Mouse (Mus musculus) liver, embryonic 11.5 days (tissue): Measurements from ENCODE around the gene Bend5. TPM values are rescaled to one million over a fixed set of nuclear protein-coding genes. Genes with fewer than 3 reads are reported as not detected.

Experiments used
- ATAC-seq: fragments of 200-750 bp; cut with Nextera tagmentation; replicated peaks from 2 replicates; pipeline ENCODE4 v1.8.0; 2017; ENCODE audit warnings: moderate number of reproducible peaks, mild to moderate bottlenecking, moderate TSS enrichment, moderate library complexity; ENCODE audit not compliant: low FRiP score
- DNase-seq: peaks from one replicate; pipeline ENCODE4 v3.0.0-alpha.2; 2017; ENCODE audit warnings: low spot score
- H3K27ac ChIP-seq: fragments of 300-500 bp; sonication (generic); 2 replicates; pipeline ENCODE4 v1.5.1; 2014; ENCODE audit warnings: mild to moderate bottlenecking, low read depth, low read length, control low read depth
- H3K27me3 ChIP-seq: fragments of 300-500 bp; sonication (generic); replicated peaks from 2 replicates; pipeline ENCODE4 v1.6.1; 2014; ENCODE audit warnings: low read length, mixed read lengths; ENCODE audit not compliant: control insufficient read depth, insufficient read depth
- H3K36me3 ChIP-seq: fragments of 300-500 bp; sonication (generic); 2 replicates; pipeline ENCODE4 v1.6.1; 2014; ENCODE audit warnings: mild to moderate bottlenecking, low read length, moderate library complexity, mixed read lengths; ENCODE audit not compliant: control insufficient read depth, insufficient read depth
- H3K4me1 ChIP-seq: fragments of 300-500 bp; sonication (generic); replicated peaks from 2 replicates; pipeline ENCODE4 v1.6.1; 2014; ENCODE audit warnings: low read length, mixed read lengths; ENCODE audit not compliant: control insufficient read depth, insufficient read depth
- H3K4me2 ChIP-seq: fragments of 300-500 bp; sonication (generic); 2 replicates; pipeline ENCODE4 v1.6.1; 2014; ENCODE audit warnings: mild to moderate bottlenecking, control low read depth, moderate library complexity
- H3K4me3 ChIP-seq: fragments of 300-500 bp; sonication (generic); 2 replicates; pipeline ENCODE4 v1.5.1; 2014; ENCODE audit warnings: low read depth, low read length, control low read depth
- H3K9ac ChIP-seq: fragments of 300-500 bp; sonication (generic); 2 replicates; pipeline ENCODE4 v1.6.1; 2014; ENCODE audit warnings: low read depth, low read length, control low read depth
- H3K9me3 ChIP-seq: fragments of 300-500 bp; sonication (generic); 2 replicates; pipeline ENCODE4 v1.6.1; 2016; ENCODE audit warnings: low read length, inconsistent platforms, mixed read lengths; ENCODE audit not compliant: control insufficient read depth
- WGBS: fragments of 180-500 bp; shearing (Covaris S2); extraction: QIAGEN DNeasy Blood & Tissue Kit; methylation state at CpG from one replicate; pipeline ENCODE4 v1.1.7; 2014; 5-methylcytosine and 5-hydroxymethylcytosine counted together
- polyA plus RNA-seq: library from polyadenylated mRNA; unstranded; fragments of >200 nt; fragmentation: Nextera tagmentation; extraction: Ambion mirVana; gene quantifications from 2 replicates; pipeline ENCODE4 v1.2.1, GENCODE M21; 2014

The Bend5 gene
- polyA plus RNA-seq, 1 experiment from 2014 or later, result 7.4 TPM

DNA sequence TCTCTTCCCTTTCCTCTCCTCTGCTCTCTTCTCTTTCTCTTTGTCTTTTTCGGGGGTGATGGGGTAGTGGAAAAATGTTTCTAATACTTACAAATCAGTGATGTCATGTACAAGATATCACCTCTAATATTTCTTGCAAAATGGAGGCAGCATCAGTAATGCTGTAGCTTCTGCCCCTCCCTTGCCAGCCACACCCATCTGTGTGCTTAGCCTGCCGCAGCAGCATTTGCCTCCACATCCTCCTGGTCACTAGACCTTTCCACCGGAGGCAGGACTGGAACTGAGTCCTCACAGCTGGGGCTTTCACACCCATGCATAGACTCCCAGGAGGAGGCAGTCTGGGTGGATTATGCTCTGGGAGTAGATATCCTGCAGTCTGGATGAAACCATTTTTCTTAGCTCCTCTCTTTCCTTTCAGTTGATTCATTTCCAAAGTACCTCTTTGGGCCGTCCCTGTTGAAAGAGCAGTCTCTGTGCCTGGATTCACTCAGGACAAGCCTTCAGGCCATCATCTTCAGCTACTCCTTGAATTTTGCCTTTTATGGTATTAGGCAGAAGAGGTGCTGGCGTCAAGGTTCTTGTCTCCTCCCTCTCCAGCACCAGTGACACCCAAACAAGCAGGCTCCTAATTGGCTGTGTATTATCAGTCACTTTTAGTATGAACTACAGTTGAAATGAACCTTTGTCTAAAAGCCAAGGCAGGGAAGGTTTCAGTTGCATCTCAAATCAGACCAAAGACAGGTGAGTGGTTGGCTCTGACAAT is 88.3 kb downstream of the Bend5 start:
- Histone ChIP-seq H3K36me3 (no peaks in the 10 kb centered on the region), H3K4me2 (no peak overlapping the region), H3K9ac (no peak overlapping the region), H3K27ac (no peak overlapping the region), H3K4me3 (no peak overlapping the region), H3K9me3 (no peaks in the 10 kb centered on the region), H3K27me3 (no peaks in the 10 kb centered on the region), H3K4me1 (no peaks in the 10 kb centered on the region)
- WGBS, result 61% methylated on average over 5 of the region's 5 CpGs
- ATAC-seq (0 out of 2 replicates have a peak, but pooled peaks have one; percentile 51), DNase-seq (no peak)

DNA sequence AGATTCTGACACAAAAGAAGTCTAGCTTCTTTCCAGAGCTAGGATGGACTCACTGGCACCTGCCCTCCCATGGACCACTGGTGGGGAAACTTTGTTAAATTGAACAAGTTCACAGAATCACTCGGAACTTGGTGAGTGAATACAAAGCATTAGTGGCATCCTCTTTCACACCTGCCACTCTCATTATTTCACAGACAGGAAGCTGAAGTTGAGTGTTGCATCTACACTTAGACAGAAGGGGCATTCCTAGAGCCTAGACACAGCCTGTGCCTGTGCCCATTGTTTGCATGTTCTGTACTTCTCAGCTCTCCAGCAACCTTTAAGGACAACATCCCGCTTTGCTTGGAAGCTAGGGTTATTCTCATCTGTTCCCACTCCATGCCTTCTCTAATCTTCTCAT is 90.1 kb downstream of the Bend5 start:
- no peak overlapping the region for H3K4me2 ChIP-seq
- H3K36me3 ChIP-seq, result no peaks in the 10 kb centered on the region
- H3K4me1 ChIP-seq, result no peaks in the 10 kb centered on the region
- no peak overlapping the region for H3K9ac ChIP-seq
- 90% methylated on average over 2 of the region's 2 CpGs for WGBS
- no peaks in the 10 kb centered on the region for H3K9me3 ChIP-seq
- ATAC-seq (no peak), DNase-seq (no peak)
- H3K27ac ChIP-seq, result no peak overlapping the region
- no peaks in the 10 kb centered on the region for H3K27me3 ChIP-seq
- no peak overlapping the region for H3K4me3 ChIP-seq
